Mouse (Mus musculus) kidney, postnatal 0 days (tissue): ENCODE measurements around the gene Prrt1. TPM values are rescaled to one million over a fixed set of nuclear protein-coding genes. Genes with fewer than 3 reads are reported as not detected.

Experiments used
- ATAC-seq: fragments of 200-750 bp; cut with Nextera tagmentation; replicated peaks from 2 replicates; pipeline ENCODE4 v1.8.0; 2017; ENCODE audit warnings: low read depth, moderate number of reproducible peaks, moderate TSS enrichment, moderate library complexity; ENCODE audit not compliant: low FRiP score
- DNase-seq: peaks from one replicate; pipeline ENCODE4 v3.0.0-alpha.2; 2016; ENCODE audit warnings: low spot score
- H3K27ac ChIP-seq: fragments of 300-500 bp; sonication (generic); 2 replicates; pipeline ENCODE4 v1.5.1; 2014; ENCODE audit warnings: mild to moderate bottlenecking
- H3K27me3 ChIP-seq: fragments of 300-500 bp; sonication (generic); 2 replicates; pipeline ENCODE4 v1.6.1; 2014; ENCODE audit warnings: low read length, mixed read lengths; ENCODE audit not compliant: insufficient read depth
- H3K36me3 ChIP-seq: fragments of 300-500 bp; sonication (generic); 2 replicates; pipeline ENCODE4 v1.6.1; 2014; ENCODE audit warnings: low read length, mixed read lengths; ENCODE audit not compliant: insufficient read depth
- H3K4me1 ChIP-seq: fragments of 300-500 bp; sonication (generic); replicated peaks from 2 replicates; pipeline ENCODE4 v1.6.1; 2014; ENCODE audit warnings: antibody characterized with exemption, low read length, mixed read lengths; ENCODE audit not compliant: insufficient read depth
- H3K4me2 ChIP-seq: fragments of 300-500 bp; sonication (generic); 2 replicates; pipeline ENCODE4 v1.6.1; 2014; ENCODE audit warnings: mild to moderate bottlenecking, low read length, moderate library complexity, mixed read lengths
- H3K4me3 ChIP-seq: fragments of 300-500 bp; sonication (generic); replicated peaks from 2 replicates; pipeline ENCODE4 v1.5.1; 2014; ENCODE audit warnings: low read depth, low read length
- H3K9ac ChIP-seq: fragments of 300-500 bp; sonication (generic); 2 replicates; pipeline ENCODE4 v1.6.1; 2014; ENCODE audit warnings: low read depth, low read length
- H3K9me3 ChIP-seq: fragments of 300-500 bp; sonication (generic); replicated peaks from 2 replicates; pipeline ENCODE4 v1.6.1; 2016; ENCODE audit warnings: low read length, inconsistent platforms, mixed read lengths
- CTCF ChIP-seq: IDR thresholded peaks from 2 replicates; pipeline ENCODE4 v1.5.1; 2016; ENCODE audit warnings: antibody characterized with exemption, low read depth, mild to moderate bottlenecking, moderate library complexity
- WGBS: fragments of 180-500 bp; shearing (Covaris S2); extraction: QIAGEN DNeasy Blood & Tissue Kit; methylation state at CpG from one replicate; pipeline ENCODE4 v1.1.7; 2014; 5-methylcytosine and 5-hydroxymethylcytosine counted together
- polyA plus RNA-seq: library from polyadenylated mRNA; unstranded; fragments of >200 nt; fragmentation: Nextera tagmentation; extraction: Ambion mirVana; gene quantifications from 2 replicates; pipeline ENCODE4 v1.2.1, GENCODE M21; 2015

Gene Prrt1
- polyA plus RNA-seq, 1 experiment from 2014 or later, result 0.55 TPM

DNA sequence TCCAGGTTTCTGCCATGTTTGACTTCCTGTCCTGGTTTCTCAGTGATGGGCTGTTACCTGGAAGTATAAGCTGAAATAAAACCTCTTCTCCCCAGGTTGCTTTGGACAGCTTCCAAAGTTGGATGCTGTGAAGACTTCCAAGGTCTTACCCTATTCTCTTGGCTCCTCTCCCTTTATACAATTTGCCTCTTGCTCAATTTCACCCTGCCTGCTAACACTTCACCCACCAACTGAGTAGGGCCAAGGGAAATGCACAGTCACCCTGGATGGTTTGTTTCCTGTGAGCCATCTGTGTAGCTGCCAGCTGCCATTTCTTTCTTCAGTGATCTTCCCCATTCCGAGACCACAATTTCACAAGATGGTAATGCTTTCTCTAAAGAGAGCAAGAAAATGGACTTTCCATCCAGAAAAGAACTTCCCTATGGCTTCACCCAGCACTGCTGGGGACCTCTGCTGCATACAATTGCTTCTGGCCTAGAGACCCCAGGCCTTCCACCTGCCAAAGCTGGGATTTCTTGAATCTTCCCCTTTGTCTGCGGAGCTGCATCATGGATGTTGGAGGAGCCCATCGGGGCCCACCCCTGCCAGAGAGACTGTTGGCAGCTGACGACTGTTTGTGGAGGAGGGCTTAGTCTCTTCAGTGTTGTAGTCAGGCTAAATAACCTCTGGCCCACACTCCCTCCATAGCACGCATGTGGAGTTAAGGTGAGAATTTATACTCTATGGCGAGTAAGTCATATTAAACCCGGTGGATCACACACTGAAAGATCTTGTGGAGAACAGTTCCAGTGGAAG, 10.3 kb downstream of the Prrt1 start:
- Histone ChIP-seq H3K36me3 (no peaks in the 10 kb centered on the region), H3K27ac (no peak overlapping the region), H3K9ac (no peak overlapping the region), H3K4me3 (no peak overlapping the region), H3K27me3 (no peaks in the 10 kb centered on the region), H3K4me1 (peaks cover 9% of the 10 kb centered on the region; the same call in 1 of the 2 replicates), H3K4me2 (no peak overlapping the region), H3K9me3 (no peaks in the 10 kb centered on the region)
- no peak for DNase-seq
- no peak for ATAC-seq
- no peak for TF ChIP-seq CTCF
- 73% methylated on average over 7 of the region's 7 CpGs for WGBS

DNA sequence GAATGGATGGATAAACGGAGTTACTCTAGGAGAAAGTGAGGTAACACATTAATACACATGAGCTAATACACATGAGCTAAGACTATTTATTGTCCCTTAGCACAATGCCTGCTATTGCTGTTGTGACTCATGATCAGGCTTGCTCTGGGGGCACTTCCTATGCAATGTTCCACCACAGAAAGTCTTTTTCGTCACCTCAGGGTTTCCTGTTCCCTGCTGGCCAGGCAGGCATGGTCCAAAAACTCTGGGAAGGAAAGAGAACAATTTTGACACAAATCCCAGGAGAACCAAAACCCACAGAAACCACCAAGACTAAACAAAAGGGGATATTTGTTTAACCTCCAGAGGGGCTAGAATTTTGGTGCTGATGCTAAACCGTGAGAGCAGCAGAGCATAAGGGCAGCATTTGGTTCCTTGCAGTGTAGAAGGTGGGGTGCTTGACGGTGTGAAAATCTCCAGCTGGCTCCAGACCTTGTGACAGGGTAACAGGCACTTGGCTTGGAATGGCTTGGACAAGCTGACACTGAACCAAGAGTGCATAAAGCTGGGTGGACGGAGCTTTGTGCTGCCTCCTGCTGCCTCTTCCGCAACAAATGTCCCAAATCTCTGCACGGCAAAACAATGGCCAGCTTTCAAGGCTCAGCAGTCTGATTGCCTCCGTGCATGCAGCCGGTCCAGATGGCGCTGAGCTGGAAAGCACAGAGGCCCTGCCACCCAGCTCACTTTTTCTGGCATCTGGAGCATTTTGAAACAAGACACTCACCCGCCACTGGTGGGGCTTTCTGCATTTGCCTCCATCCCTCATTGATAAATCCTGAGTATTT, 11.7 kb downstream of the Prrt1 start:
- Histone ChIP-seq H3K4me3 (no peak overlapping the region), H3K4me1 (peaks cover 15% of the 10 kb centered on the region), H3K36me3 (no peaks in the 10 kb centered on the region), H3K27me3 (no peaks in the 10 kb centered on the region), H3K9me3 (no peaks in the 10 kb centered on the region), H3K27ac (peak overlapping the region; percentile 72), H3K4me2 (no peak overlapping the region; the same call in 1 of the 2 replicates), H3K9ac (0 out of 2 replicates have a peak overlapping the region, but pooled peaks have one; percentile 15)
- peak; percentile 83 for DNase-seq
- ATAC-seq, result peak; percentile 30; the same call in 1 of the 2 replicates
- TF ChIP-seq CTCF, result peak; percentile 54
- 11% methylated on average over 11 of the region's 11 CpGs for WGBS

GRCm38 (mm10) chr17:34641945-34642344, 12.6 kb downstream of the Prrt1 start:
- H3K36me3 ChIP-seq, result no peaks in the 10 kb centered on the region
- no peak overlapping the region for H3K4me2 ChIP-seq
- no peaks in the 10 kb centered on the region for H3K9me3 ChIP-seq
- no peak overlapping the region for H3K4me3 ChIP-seq
- H3K4me1 ChIP-seq, result peaks cover 15% of the 10 kb centered on the region
- ATAC-seq (no peak), DNase-seq (no peak)
- WGBS, result 81% methylated on average over 3 of the region's 3 CpGs
- no peaks in the 10 kb centered on the region for H3K27me3 ChIP-seq
- no peak overlapping the region for H3K9ac ChIP-seq
- H3K27ac ChIP-seq, result no peak overlapping the region
- no peak for TF ChIP-seq CTCF

- H3K9ac ChIP-seq, result no peak overlapping the region
- H3K9me3 ChIP-seq, result no peaks in the 10 kb centered on the region
- DNase-seq (no peak), ATAC-seq (no peak)
- TF ChIP-seq CTCF, result no peak
- peaks cover 24% of the 10 kb centered on the region for H3K4me1 ChIP-seq
- no peaks in the 10 kb centered on the region for H3K36me3 ChIP-seq
- H3K27ac ChIP-seq, result no peak overlapping the region
- H3K4me2 ChIP-seq, result no peak overlapping the region
- no peak overlapping the region for H3K4me3 ChIP-seq
- H3K27me3 ChIP-seq, result no peaks in the 10 kb centered on the region
- WGBS, result 84% methylated on average over 4 of the region's 4 CpGs
These were observed 14.0 kb downstream of the Prrt1 start for GRCm38 (mm10) chr17:34643379-34643778.

DNA sequence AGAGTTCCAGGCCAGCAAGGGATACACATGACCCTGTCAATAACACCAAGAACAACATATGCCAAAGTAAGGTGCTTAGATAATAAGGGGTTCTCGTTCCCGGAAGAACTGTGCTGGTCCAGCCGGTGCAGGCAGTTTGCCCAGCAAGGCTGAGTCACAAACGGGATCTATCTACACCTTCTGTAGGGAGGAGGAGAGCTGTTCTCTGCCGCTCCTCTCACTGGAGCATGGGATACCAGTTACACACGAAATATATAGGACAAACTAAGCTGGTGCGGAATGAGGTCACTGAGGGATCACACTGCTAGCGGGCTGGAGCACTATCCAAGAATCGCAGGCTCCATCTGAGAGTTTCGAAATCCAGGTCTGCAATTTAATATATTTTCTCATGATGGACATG, 14.6 kb downstream of the Prrt1 start:
- H3K27me3 ChIP-seq, result no peaks in the 10 kb centered on the region
- TF ChIP-seq CTCF, result no peak
- DNase-seq (no peak), ATAC-seq (no peak)
- H3K9ac ChIP-seq, result no peak overlapping the region
- H3K4me2 ChIP-seq, result no peak overlapping the region
- H3K4me3 ChIP-seq, result no peak overlapping the region
- H3K4me1 ChIP-seq, result peaks cover 24% of the 10 kb centered on the region
- WGBS, result 83% methylated on average over 10 of the region's 10 CpGs
- H3K27ac ChIP-seq, result no peak overlapping the region
- H3K9me3 ChIP-seq, result no peaks in the 10 kb centered on the region
- peaks cover under 1% of the 10 kb centered on the region; the same call in 1 of the 2 replicates for H3K36me3 ChIP-seq

GRCm38 (mm10) chr17:34644608-34645007, 15.3 kb downstream of the Prrt1 start, which contains the start of gene Fkbpl:
TSS of gene Fkbpl (plus strand) at chr17:34644764.
- Histone ChIP-seq H3K27ac (peak within 1 kb of the TSS; percentile 79), H3K9me3 (no peaks in the 10 kb centered on the region), H3K27me3 (no peaks in the 10 kb centered on the region), H3K9ac (peak within 1 kb of the TSS; percentile 61), H3K36me3 (peaks cover 8% of the 10 kb centered on the region; the same call in 1 of the 2 replicates), H3K4me3 (peak within 1 kb of the TSS; percentile 51), H3K4me1 (peaks cover 24% of the 10 kb centered on the region), H3K4me2 (peak within 1 kb of the TSS; percentile 77)
- ATAC-seq, result peak; percentile 76
- peak; percentile 98 for DNase-seq
- under 1% methylated on average over 16 of the region's 16 CpGs for WGBS
- TF ChIP-seq CTCF, result no peak
